In genomic region chr6:51333722-51334360, GRCm38 (mm10) we compare ENCODE assay signal across 7 mouse cellular contexts.
DNase-seq lines count a peak whose midpoint lies in the region; ATAC-seq and TF ChIP-seq lines count a peak whose summit lies in the region.

No protein-coding gene starts in this region.

- no peaks in the 10 kb centered on the region for H3K27me3 ChIP-seq in hindbrain, embryonic 13.5 days

- intact Hi-C loops in gastrocnemius, adult 2 months (cut with DNase I): no loop called here

- H3K4me2 ChIP-seq in hindbrain, embryonic 13.5 days: no peak overlapping the region

- WGBS in hindbrain, embryonic 13.5 days: 43% methylated on average over 7 of the region's 7 CpGs

- no peak for ATAC-seq in hindbrain, embryonic 13.5 days (ENCODE audit: low FRiP score)

- H3K4me1 ChIP-seq in hindbrain, embryonic 13.5 days (replicated peaks): peaks cover 24% of the 10 kb centered on the region

- no peak for TF ChIP-seq CTCF in brain, embryonic 14.5 days (IDR thresholded peaks at IDR 0.05; ENCODE audit: borderline replicate concordance, extremely low read depth, insufficient read depth, insufficient read length)
- no peak for TF ChIP-seq CTCF in gastrocnemius, adult 2 months (IDR thresholded peaks at IDR 0.05)

- H3K27ac ChIP-seq in gastrocnemius, adult 2 months: 0 out of 2 replicates have a peak overlapping the region, but pooled peaks have one; percentile 24
- peak overlapping the region; percentile 31; the same call in 1 of the 2 replicates for H3K27ac ChIP-seq in hindbrain, embryonic 13.5 days

- peak overlapping the region; percentile 17; the same call in 1 of the 2 replicates for H3K4me3 ChIP-seq in gastrocnemius, adult 2 months
- no peak overlapping the region for H3K4me3 ChIP-seq in hindbrain, embryonic 13.5 days

- H3K9me3 ChIP-seq in hindbrain, embryonic 13.5 days: no peaks in the 10 kb centered on the region

- H3K36me3 ChIP-seq in hindbrain, embryonic 13.5 days: no peaks in the 10 kb centered on the region

- H3K9ac ChIP-seq in hindbrain, embryonic 13.5 days: no peak overlapping the region

- no peak for TF ChIP-seq POLR2A in brain, embryonic 14.5 days (IDR thresholded peaks at IDR 0.05; ENCODE audit: borderline replicate concordance, extremely low read depth, insufficient read depth, insufficient read length, poor library complexity, severe bottlenecking)

- peak; percentile 22 for DNase-seq in brain, embryonic 14.5 days (ENCODE audit: low read depth)
- peak; percentile 48 for DNase-seq in gastrocnemius, adult 2 months
- DNase-seq in lung, postnatal 36 days: peak; percentile 10
- DNase-seq in ovary, adult 18-20 months (ENCODE audit: low spot score): no peak
- DNase-seq in spleen, adult 18-20 months: no peak
- DNase-seq in cerebellum, postnatal 4 days (ENCODE audit: low spot score in 2 of 2): no peak

Comparison
In these comparisons a context has a peak if more than half of its experiments do, and no peak if none do; other contexts are left out.
1. DNase-seq: peak in brain, embryonic 14.5 days (single experiment), gastrocnemius, adult 2 months (single experiment) and lung, postnatal 36 days (single experiment); none in ovary, adult 18-20 months (single experiment), spleen, adult 18-20 months (0 of 2) and cerebellum, postnatal 4 days (0 of 2).